Comparison of ENCODE assay signal across 8 mouse cellular contexts in the genomic region with DNA sequence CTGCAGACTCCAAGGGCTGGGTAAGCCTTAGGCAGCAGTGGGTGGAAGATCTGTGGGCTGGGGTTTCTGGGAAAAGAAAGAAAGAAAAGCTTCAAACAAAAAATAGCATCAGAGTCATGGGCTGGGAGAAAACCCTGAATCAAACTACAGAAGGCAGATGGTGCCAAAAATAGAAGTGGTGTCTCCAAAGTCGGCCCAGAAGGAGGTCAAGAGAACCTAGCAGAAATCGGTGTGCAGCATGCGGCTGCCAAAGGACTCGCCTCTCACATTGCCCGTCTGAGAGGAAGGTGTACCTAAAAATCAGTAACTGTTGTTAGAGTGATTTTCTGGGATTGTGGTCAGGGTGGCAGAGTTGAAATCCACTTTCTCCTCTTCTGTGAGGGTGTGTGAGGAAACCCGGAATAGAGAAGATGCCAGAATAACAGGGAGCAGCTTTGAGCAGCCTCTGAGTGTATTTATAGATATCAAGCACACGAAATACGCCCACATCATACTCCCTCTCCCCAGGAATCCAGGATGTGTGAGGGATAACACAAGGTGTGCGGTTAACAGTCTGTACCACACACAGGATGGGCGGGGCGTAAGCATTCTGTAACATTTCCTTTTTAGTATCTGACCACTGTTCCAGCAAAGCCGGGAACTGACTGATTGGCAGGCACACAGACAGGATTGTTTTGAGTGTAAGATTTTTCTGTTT. TPM values are rescaled to one million over a fixed set of nuclear protein-coding genes. Genes with fewer than 3 reads are reported as not detected.
A peak's percentile ranks its signal among the peaks of the same experiment; 100 is the strongest.
DNase-seq lines count a peak whose midpoint lies in the region; ATAC-seq lines count a peak whose summit lies in the region.

No protein-coding gene starts in this region.

- no peaks in the 10 kb centered on the region for H3K27me3 ChIP-seq in midbrain, embryonic 15.5 days (replicated peaks)
- no peaks in the 10 kb centered on the region for H3K27me3 ChIP-seq in forebrain, embryonic 10.5 days (ENCODE audit: poor library complexity, severe bottlenecking)

- H3K4me2 ChIP-seq in midbrain, embryonic 15.5 days, result no peak overlapping the region

- H3K4me1 ChIP-seq in midbrain, embryonic 15.5 days, result no peaks in the 10 kb centered on the region
- no peaks in the 10 kb centered on the region for H3K4me1 ChIP-seq in forebrain, embryonic 10.5 days

- H3K9me3 ChIP-seq in midbrain, embryonic 15.5 days, result 0 out of 2 replicates have a peak, but pooled peaks cover 5% of the 10 kb centered on the region
- no peaks in the 10 kb centered on the region for H3K9me3 ChIP-seq in forebrain, embryonic 10.5 days

- ATAC-seq in midbrain, embryonic 15.5 days (replicated peaks), result no peak

- no peak overlapping the region for H3K4me3 ChIP-seq in midbrain, embryonic 15.5 days
- H3K4me3 ChIP-seq in forebrain, embryonic 10.5 days, result no peak overlapping the region

- no peaks in the 10 kb centered on the region for H3K36me3 ChIP-seq in midbrain, embryonic 15.5 days (replicated peaks)
- no peaks in the 10 kb centered on the region for H3K36me3 ChIP-seq in forebrain, embryonic 10.5 days (replicated peaks)

- 82% methylated on average over 12 of the region's 12 CpGs for WGBS in midbrain, embryonic 15.5 days
- 86% methylated on average over 12 of the region's 12 CpGs for WGBS in forebrain, embryonic 10.5 days

- no peak overlapping the region for H3K9ac ChIP-seq in midbrain, embryonic 15.5 days

- peak; percentile 24 for DNase-seq in thymus, postnatal 14 days
- no peak for DNase-seq in thymus, postnatal 10 days (ENCODE audit: low spot score in 2 of 2)
- DNase-seq in frontal cortex, postnatal 25 days (ENCODE audit: low spot score in 2 of 2), result peak; percentile 41 to 43
- DNase-seq in left cerebral cortex, adult 8-10 months (ENCODE audit: low spot score in 2 of 2), result peak; percentile 21 to 88
- DNase-seq in telencephalon, adult 2 months (ENCODE audit: low read depth, low spot score), result peak; percentile 92
- DNase-seq in forebrain, embryonic 10.5 days (ENCODE audit: extremely low spot score, low spot score), result no peak
- DNase-seq in MN1 (ENCODE audit: low spot score), result no peak

- no peak overlapping the region for H3K27ac ChIP-seq in midbrain, embryonic 15.5 days
- no peak overlapping the region for H3K27ac ChIP-seq in forebrain, embryonic 10.5 days

RNA-seq across cellular contexts. Expression of a gene that starts 21.8 kb away (rescaled TPM):
- total RNA-seq in left cerebral cortex, adult 8-10 months (2022), result 100 to 1,000 TPM; 167 to 176 (median 171) TPM
- 43.4 and 43.8 TPM in 2 replicates for polyA plus RNA-seq in midbrain, embryonic 15.5 days (2015; fragmentation: Nextera tagmentation; extraction: Ambion mirVana)
- 7.0 and 8.5 TPM in 2 replicates for polyA plus RNA-seq in forebrain, embryonic 10.5 days (2016; fragmentation: Nextera tagmentation; extraction: Ambion mirVana)

Comparison
In these comparisons a context has a peak if more than half of its experiments do, and no peak if none do; other contexts are left out.
1. DNase-seq: peak in thymus, postnatal 14 days (single experiment), frontal cortex, postnatal 25 days (2 of 2), left cerebral cortex, adult 8-10 months (2 of 2) and telencephalon, adult 2 months (single experiment); none in thymus, postnatal 10 days (0 of 2), forebrain, embryonic 10.5 days (single experiment) and MN1 (single experiment).